Mouse (Mus musculus) liver, embryonic 12.5 days (tissue): ENCODE results near the gene Gm21972. TPM values are rescaled to one million over a fixed set of nuclear protein-coding genes. Genes with fewer than 3 reads are reported as not detected.

Source experiments
- ATAC-seq: fragments of 200-750 bp; cut with Nextera tagmentation; 2 replicates; pipeline ENCODE4 v1.8.0; 2017; ENCODE audit warnings: moderate number of reproducible peaks, mild to moderate bottlenecking, moderate library complexity
- H3K27ac ChIP-seq: fragments of 300-500 bp; sonication (generic); 2 replicates; pipeline ENCODE4 v1.5.1; 2016; ENCODE audit warnings: mild to moderate bottlenecking
- H3K27me3 ChIP-seq: fragments of 300-500 bp; sonication (generic); replicated peaks from 2 replicates; pipeline ENCODE4 v1.6.1; 2016; ENCODE audit warnings: mild to moderate bottlenecking, moderate library complexity
- H3K36me3 ChIP-seq: fragments of 300-500 bp; sonication (generic); 2 replicates; pipeline ENCODE4 v1.6.1; 2016; ENCODE audit warnings: mild to moderate bottlenecking, moderate library complexity
- H3K4me1 ChIP-seq: fragments of 300-500 bp; sonication (generic); 2 replicates; pipeline ENCODE4 v1.6.1; 2016
- H3K4me2 ChIP-seq: fragments of 300-500 bp; sonication (generic); 2 replicates; pipeline ENCODE4 v1.6.1; 2016; ENCODE audit warnings: mild to moderate bottlenecking, moderate library complexity
- H3K4me3 ChIP-seq: fragments of 300-500 bp; sonication (generic); 2 replicates; pipeline ENCODE4 v1.5.1; 2016; ENCODE audit warnings: mild to moderate bottlenecking, moderate library complexity
- H3K9ac ChIP-seq: fragments of 300-500 bp; sonication (generic); 2 replicates; pipeline ENCODE4 v1.6.1; 2016; ENCODE audit warnings: mild to moderate bottlenecking, moderate library complexity
- H3K9me3 ChIP-seq: fragments of 300-500 bp; sonication (generic); replicated peaks from 2 replicates; pipeline ENCODE4 v1.6.1; 2016; ENCODE audit warnings: mild to moderate bottlenecking, moderate library complexity
- WGBS: fragments of 180-500 bp; shearing (Covaris S2); methylation state at CpG from one replicate; pipeline ENCODE4 v1.1.7; 2016; ENCODE audit not compliant: insufficient replicate concordance; 5-methylcytosine and 5-hydroxymethylcytosine counted together
- polyA plus RNA-seq: library from polyadenylated mRNA; unstranded; fragments of >200 nt; fragmentation: Nextera tagmentation; extraction: Ambion mirVana; gene quantifications from 2 replicates; pipeline ENCODE4 v1.2.1, GENCODE M21; 2016

Gene Gm21972
- polyA plus RNA-seq, result 0.30 TPM in 1 of 2 replicates, not detected in the other

GRCm38 (mm10) chr1:86133337-86133736, at the start of gene Gm21972:
Gm21972 (plus strand) TSS chr1:86133637.
- H3K27me3 ChIP-seq, result no peaks in the 10 kb centered on the region
- H3K9ac ChIP-seq, result no peak within 1 kb of the TSS
- H3K27ac ChIP-seq, result no peak within 1 kb of the TSS
- peaks cover 94% of the 10 kb centered on the region for H3K36me3 ChIP-seq
- no peak for ATAC-seq
- no peak within 1 kb of the TSS for H3K4me2 ChIP-seq
- peaks cover 9% of the 10 kb centered on the region for H3K4me1 ChIP-seq
- H3K4me3 ChIP-seq, result no peak within 1 kb of the TSS
- 88% methylated on average over 4 of the region's 4 CpGs for WGBS
- no peaks in the 10 kb centered on the region for H3K9me3 ChIP-seq

DNA sequence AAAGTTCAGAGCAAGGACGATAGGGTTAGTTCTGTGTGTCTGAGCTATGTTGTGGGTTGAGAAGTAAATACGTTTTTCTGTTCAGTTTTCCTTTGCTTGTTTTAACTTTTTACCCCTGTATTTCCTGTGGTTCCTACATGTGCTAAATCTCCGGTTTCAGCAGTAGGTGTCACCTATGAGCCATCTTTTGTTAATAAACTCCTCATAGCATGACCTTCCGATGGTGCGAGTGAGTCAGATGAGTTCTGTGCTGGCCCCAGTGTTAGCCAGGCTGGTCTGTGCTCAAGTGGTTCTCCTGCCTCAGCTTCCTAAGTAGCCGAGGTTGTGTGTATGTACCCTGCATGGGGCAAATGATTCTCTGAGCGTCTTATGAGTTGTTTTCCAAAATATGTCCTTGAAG, 39.0 kb upstream of the Gm21972 start:
- H3K9me3 ChIP-seq, result no peaks in the 10 kb centered on the region
- H3K4me1 ChIP-seq, result no peaks in the 10 kb centered on the region
- H3K4me2 ChIP-seq, result no peak overlapping the region
- H3K27me3 ChIP-seq, result no peaks in the 10 kb centered on the region
- H3K36me3 ChIP-seq, result peaks cover 87% of the 10 kb centered on the region
- WGBS, result 83% methylated on average over 7 of the region's 7 CpGs
- ATAC-seq, result no peak
- H3K4me3 ChIP-seq, result no peak overlapping the region
- no peak overlapping the region for H3K27ac ChIP-seq
- no peak overlapping the region for H3K9ac ChIP-seq

GRCm38 (mm10) chr1:86105054-86105453, 28.4 kb upstream of the Gm21972 start:
- Histone ChIP-seq H3K4me2 (no peak overlapping the region), H3K27ac (no peak overlapping the region), H3K9ac (no peak overlapping the region), H3K36me3 (peaks cover 47% of the 10 kb centered on the region), H3K4me1 (no peaks in the 10 kb centered on the region), H3K27me3 (no peaks in the 10 kb centered on the region), H3K9me3 (no peaks in the 10 kb centered on the region), H3K4me3 (no peak overlapping the region)
- WGBS, result 93% methylated on average over 1 of the region's 1 CpGs
- ATAC-seq, result no peak

- H3K4me1 ChIP-seq, result no peaks in the 10 kb centered on the region
- no peak for ATAC-seq
- H3K9me3 ChIP-seq, result no peaks in the 10 kb centered on the region
- 76% methylated on average over 6 of the region's 6 CpGs for WGBS
- no peak within 1 kb of the TSS for H3K9ac ChIP-seq
- H3K27ac ChIP-seq, result no peak within 1 kb of the TSS
- no peaks in the 10 kb centered on the region for H3K27me3 ChIP-seq
- peaks cover 36% of the 10 kb centered on the region for H3K36me3 ChIP-seq
- H3K4me2 ChIP-seq, result no peak within 1 kb of the TSS
- H3K4me3 ChIP-seq, result no peak within 1 kb of the TSS
These were observed 21.7 kb upstream of the Gm21972 start, which contains the start of gene Htr2b for GRCm38 (mm10) chr1:86111779-86112178. Htr2b (minus strand) TSS chr1:86111970.

- no peaks in the 10 kb centered on the region for H3K4me1 ChIP-seq
- no peak overlapping the region for H3K4me3 ChIP-seq
- peaks cover 48% of the 10 kb centered on the region for H3K36me3 ChIP-seq
- no peak overlapping the region for H3K4me2 ChIP-seq
- H3K9me3 ChIP-seq, result no peaks in the 10 kb centered on the region
- no peaks in the 10 kb centered on the region for H3K27me3 ChIP-seq
- WGBS, result 70% methylated on average over 3 of the region's 3 CpGs
- no peak for ATAC-seq
- H3K9ac ChIP-seq, result no peak overlapping the region
- H3K27ac ChIP-seq, result no peak overlapping the region
These were observed 19.3 kb upstream of the Gm21972 start for GRCm38 (mm10) chr1:86114141-86114540.

- Histone ChIP-seq H3K4me2 (no peak overlapping the region), H3K4me1 (no peaks in the 10 kb centered on the region), H3K27me3 (no peaks in the 10 kb centered on the region), H3K4me3 (no peak overlapping the region), H3K27ac (no peak overlapping the region), H3K9me3 (no peaks in the 10 kb centered on the region), H3K36me3 (peaks cover 87% of the 10 kb centered on the region), H3K9ac (no peak overlapping the region)
- WGBS, result 91% methylated on average over 4 of the region's 4 CpGs
- ATAC-seq, result no peak
These were observed 13.9 kb upstream of the Gm21972 start for GRCm38 (mm10) chr1:86119549-86119948.

- no peak overlapping the region for H3K9ac ChIP-seq
- no peaks in the 10 kb centered on the region for H3K9me3 ChIP-seq
- H3K27me3 ChIP-seq, result no peaks in the 10 kb centered on the region
- WGBS, result 93% methylated on average over 2 of the region's 2 CpGs
- H3K27ac ChIP-seq, result no peak overlapping the region
- H3K4me1 ChIP-seq, result no peaks in the 10 kb centered on the region
- no peak overlapping the region for H3K4me2 ChIP-seq
- ATAC-seq, result no peak
- no peak overlapping the region for H3K4me3 ChIP-seq
- H3K36me3 ChIP-seq, result peaks cover 94% of the 10 kb centered on the region
These were observed 7.4 kb upstream of the Gm21972 start for GRCm38 (mm10) chr1:86126036-86126435.

DNA sequence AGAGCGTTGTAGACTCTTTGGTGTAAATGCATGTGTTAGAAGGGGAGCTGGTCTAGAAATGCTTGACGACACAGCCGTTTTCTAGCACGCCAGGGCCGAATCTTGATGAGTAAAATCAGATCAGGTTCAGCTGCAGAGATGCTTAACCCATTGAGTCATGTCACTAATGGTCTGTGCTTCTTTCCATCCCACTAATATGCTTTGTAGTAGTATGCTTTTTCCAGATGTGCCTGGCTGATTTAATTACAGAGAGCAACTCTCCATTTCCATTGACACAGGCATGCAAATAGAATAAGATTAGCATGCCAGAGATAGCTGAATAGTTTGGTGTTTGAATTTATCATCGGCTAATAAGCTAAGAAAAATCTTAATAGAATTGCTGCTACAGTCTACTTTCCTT, 1.9 kb downstream of the Gm21972 start:
- 92% methylated on average over 6 of the region's 6 CpGs for WGBS

DNA sequence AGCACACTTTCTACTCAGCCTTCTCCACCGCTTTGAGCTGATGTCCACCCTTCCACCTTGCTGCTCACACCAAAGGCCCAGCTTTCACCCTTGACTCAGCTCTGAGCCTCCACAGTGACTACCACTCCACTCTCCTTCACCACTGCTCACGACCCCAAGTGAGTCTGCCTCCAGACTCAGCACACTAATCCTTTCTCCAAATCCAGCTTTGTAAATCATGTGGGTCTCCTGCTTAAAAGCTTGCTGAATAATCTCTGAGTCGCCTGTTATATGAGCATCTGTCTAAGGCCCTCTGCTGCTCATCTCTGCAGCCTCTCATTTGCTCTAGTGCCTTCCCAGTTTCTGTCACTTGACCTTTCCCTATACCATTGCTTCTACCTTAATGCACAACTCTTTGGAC, 7.6 kb downstream of the Gm21972 start:
- H3K4me1 ChIP-seq, result peaks cover 11% of the 10 kb centered on the region
- peaks cover 58% of the 10 kb centered on the region for H3K36me3 ChIP-seq
- H3K27me3 ChIP-seq, result no peaks in the 10 kb centered on the region
- H3K9me3 ChIP-seq, result no peaks in the 10 kb centered on the region
- 74% methylated on average over 3 of the region's 3 CpGs for WGBS
- no peak overlapping the region for H3K4me3 ChIP-seq
- no peak overlapping the region for H3K9ac ChIP-seq
- H3K27ac ChIP-seq, result no peak overlapping the region
- no peak for ATAC-seq
- no peak overlapping the region for H3K4me2 ChIP-seq

More for the DNA sequence above, 1.9 kb downstream of the Gm21972 start:
- no peak for ATAC-seq
- Histone ChIP-seq H3K4me2 (no peak overlapping the region), H3K27ac (no peak overlapping the region), H3K9me3 (no peaks in the 10 kb centered on the region), H3K36me3 (peaks cover 95% of the 10 kb centered on the region), H3K4me3 (no peak overlapping the region), H3K27me3 (no peaks in the 10 kb centered on the region), H3K4me1 (peaks cover 9% of the 10 kb centered on the region), H3K9ac (no peak overlapping the region)

DNA sequence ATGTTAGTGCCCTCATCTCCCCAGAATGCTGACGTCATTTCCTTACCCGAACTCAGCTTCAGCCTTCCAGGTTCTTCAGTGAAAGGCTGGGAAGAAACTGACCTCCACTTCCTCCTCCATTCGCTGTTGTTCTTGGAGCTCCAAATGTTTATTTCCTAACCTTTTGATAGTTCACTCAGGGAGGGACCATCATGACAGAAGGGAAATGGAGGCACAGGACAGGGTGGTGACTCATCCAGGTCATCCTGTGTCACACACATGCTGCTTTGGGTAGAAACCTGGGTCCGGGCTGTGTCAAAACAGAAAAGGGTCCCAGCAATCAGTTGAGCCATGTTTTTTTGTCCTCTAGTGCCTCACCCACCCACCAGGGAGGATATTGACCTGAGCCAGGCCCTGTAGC, 9.7 kb downstream of the Gm21972 start:
- ATAC-seq, result no peak
- Histone ChIP-seq H3K4me3 (no peak overlapping the region), H3K36me3 (peaks cover 38% of the 10 kb centered on the region), H3K9me3 (no peaks in the 10 kb centered on the region), H3K27me3 (no peaks in the 10 kb centered on the region), H3K4me2 (no peak overlapping the region), H3K9ac (no peak overlapping the region), H3K27ac (no peak overlapping the region; the same call in 1 of the 2 replicates), H3K4me1 (peaks cover 6% of the 10 kb centered on the region; the same call in 1 of the 2 replicates)
- WGBS, result 62% methylated on average over 4 of the region's 4 CpGs

DNA sequence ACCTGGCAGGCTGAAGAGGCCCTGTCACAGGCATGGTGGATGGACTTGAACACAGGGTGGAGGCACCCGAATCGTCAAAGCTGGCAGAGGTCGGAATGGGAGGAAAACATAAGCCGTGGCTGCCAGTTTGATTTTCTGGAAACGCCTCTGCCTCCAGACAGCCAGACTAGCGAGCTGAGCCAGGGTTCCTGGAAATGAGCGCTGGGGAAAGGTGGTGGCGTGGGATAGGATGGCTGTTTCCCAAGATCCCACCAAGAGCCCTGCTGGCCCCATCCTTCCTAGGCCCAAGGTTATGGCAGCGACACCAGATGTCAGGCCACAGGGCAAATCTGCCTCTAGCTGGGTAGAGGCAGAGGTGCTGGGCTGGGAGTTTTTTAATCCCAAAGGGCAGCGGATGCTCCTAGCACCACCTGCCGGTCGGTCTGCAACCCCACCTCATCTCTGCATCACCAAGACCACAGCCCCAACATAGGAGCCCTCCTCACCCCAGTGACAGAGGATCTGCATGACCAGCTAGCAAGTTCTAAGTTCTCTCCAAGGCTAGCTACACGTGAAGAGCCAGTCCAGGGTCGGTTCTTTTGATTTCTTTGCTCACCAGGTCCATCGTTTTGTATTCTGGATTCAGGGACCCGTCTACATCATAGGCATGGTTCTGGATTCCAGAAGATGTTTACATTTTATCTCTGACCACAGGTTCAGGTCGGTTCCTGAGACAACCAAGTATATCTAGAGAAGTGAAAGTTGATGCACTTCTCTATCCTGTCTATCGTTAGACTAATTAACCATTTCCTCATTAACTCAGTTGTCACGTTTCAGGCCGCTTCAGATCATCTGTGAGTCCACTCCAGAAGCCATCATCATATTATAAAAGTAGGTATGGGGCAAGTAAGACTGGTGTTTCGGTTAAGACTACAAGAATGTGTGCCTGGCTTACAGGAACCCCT, 10.8 kb downstream of the Gm21972 start:
- no peaks in the 10 kb centered on the region for H3K9me3 ChIP-seq
- H3K27ac ChIP-seq, result no peak overlapping the region
- peaks cover 6% of the 10 kb centered on the region; the same call in 1 of the 2 replicates for H3K4me1 ChIP-seq
- no peak overlapping the region for H3K4me2 ChIP-seq
- ATAC-seq, result no peak
- H3K36me3 ChIP-seq, result peaks cover 27% of the 10 kb centered on the region
- 72% methylated on average over 21 of the region's 21 CpGs for WGBS
- H3K4me3 ChIP-seq, result no peak overlapping the region
- no peaks in the 10 kb centered on the region for H3K27me3 ChIP-seq
- no peak overlapping the region for H3K9ac ChIP-seq

- no peaks in the 10 kb centered on the region for H3K9me3 ChIP-seq
- H3K4me1 ChIP-seq, result peaks cover 6% of the 10 kb centered on the region; the same call in 1 of the 2 replicates
- H3K9ac ChIP-seq, result no peak overlapping the region
- ATAC-seq, result no peak
- no peaks in the 10 kb centered on the region for H3K27me3 ChIP-seq
- H3K4me2 ChIP-seq, result no peak overlapping the region
- H3K4me3 ChIP-seq, result no peak overlapping the region
- WGBS, result 73% methylated on average over 5 of the region's 5 CpGs
- peaks cover 8% of the 10 kb centered on the region for H3K36me3 ChIP-seq
- H3K27ac ChIP-seq, result no peak overlapping the region
These were observed 12.9 kb downstream of the Gm21972 start for GRCm38 (mm10) chr1:86146293-86146692.
